Mouse (Mus musculus) C2C12 (cell line): ENCODE results near the gene Nfkbiz. TPM values are rescaled to one million over a fixed set of nuclear protein-coding genes. Genes with fewer than 3 reads are reported as not detected.
A peak's percentile ranks its signal among the peaks of the same experiment; 100 is the strongest.

Source experiments
- H3K27me3 ChIP-seq: one replicate; pipeline ENCODE4 v1.6.1; 2011; ENCODE audit not compliant: control insufficient read depth, insufficient read depth, insufficient read length
- H3K36me3 ChIP-seq: one replicate; pipeline ENCODE4 v1.6.1; 2011; ENCODE audit not compliant: control insufficient read depth, insufficient read depth
- H3K4me3 ChIP-seq: one replicate; pipeline ENCODE4 v1.5.1; 2011; ENCODE audit warnings: mild to moderate bottlenecking, control low read depth; ENCODE audit not compliant: poor library complexity, insufficient read depth, severe bottlenecking
- H3K79me2 ChIP-seq: one replicate; pipeline ENCODE4 v1.6.1; 2011; ENCODE audit not compliant: control insufficient read depth, insufficient read depth
- H3K79me3 ChIP-seq: one replicate; pipeline ENCODE4 v1.6.1; 2011; ENCODE audit warnings: low read depth, control low read depth
- H3ac ChIP-seq: one replicate; pipeline ENCODE3; 2011; ENCODE audit warnings: low read depth; ENCODE audit not compliant: control insufficient read depth, insufficient read length
- CEBPB ChIP-seq: IDR thresholded peaks from one replicate; pipeline ENCODE4 v1.6.1; 2011; ENCODE audit warnings: low read depth, mild to moderate bottlenecking, control low read depth, moderate library complexity
- CTCF ChIP-seq: IDR thresholded peaks from one replicate; pipeline ENCODE4 v1.5.1; 2011; ENCODE audit not compliant: control insufficient read depth, insufficient read depth, insufficient read length
- FOSL1 ChIP-seq: IDR thresholded peaks from one replicate; pipeline ENCODE4 v1.8.0; 2011; ENCODE audit warnings: mild to moderate bottlenecking, low read length; ENCODE audit not compliant: poor library complexity, insufficient read depth, severe bottlenecking
- MAX ChIP-seq: IDR thresholded peaks from one replicate; pipeline ENCODE4 v1.6.1; 2011; ENCODE audit warnings: mild to moderate bottlenecking, control low read depth
- MYOD1 ChIP-seq: IDR thresholded peaks from one replicate; pipeline ENCODE4 v1.6.1; 2011; ENCODE audit warnings: low read depth; ENCODE audit not compliant: control insufficient read depth, insufficient read length
- MYOG ChIP-seq: IDR thresholded peaks from one replicate; pipeline ENCODE4 v1.6.1; 2011; ENCODE audit not compliant: control insufficient read depth, insufficient read length; ENCODE audit errors: extremely low read depth
- USF1 ChIP-seq: IDR thresholded peaks from one replicate; pipeline ENCODE4 v1.6.1; 2011; ENCODE audit warnings: low read depth, mild to moderate bottlenecking, control low read depth, moderate library complexity
- polyA plus RNA-seq: library from polyadenylated mRNA; unstranded; fragments of >200 nt; fragmentation: generic; extraction: Trizol; gene quantifications from one replicate; pipeline ENCODE4 v1.2.1, GENCODE M21; 2012; ENCODE audit warnings: missing spikeins

The Nfkbiz gene
- polyA plus RNA-seq, 1 experiment = 3.4 TPM

- no peak for TF ChIP-seq FOSL1
- no peak for TF ChIP-seq CTCF
- no peak for TF ChIP-seq CEBPB
- TF ChIP-seq MAX = no peak
- Histone ChIP-seq H3K36me3 (peaks cover 34% of the 10 kb centered on the region), H3K79me3 (peaks cover 36% of the 10 kb centered on the region), H3K27me3 (no peaks in the 10 kb centered on the region), H3K4me3 (no peak overlapping the region), H3ac (no peak overlapping the region), H3K79me2 (peaks cover 78% of the 10 kb centered on the region)
These were observed 7.2 kb downstream of the Nfkbiz start for GRCm38 (mm10) chr16:55831451-55831850.

GRCm38 (mm10) chr16:55823398-55824155 lies 15.1 kb downstream of the Nfkbiz start:
- no peak for TF ChIP-seq FOSL1
- peaks cover 74% of the 10 kb centered on the region for H3K79me2 ChIP-seq
- no peak overlapping the region for H3K4me3 ChIP-seq
- H3K27me3 ChIP-seq = no peaks in the 10 kb centered on the region
- peaks cover 22% of the 10 kb centered on the region for H3K36me3 ChIP-seq
- no peak overlapping the region for H3ac ChIP-seq
- peaks cover 46% of the 10 kb centered on the region for H3K79me3 ChIP-seq

GRCm38 (mm10) chr16:55822741-55823397 lies 15.8 kb downstream of the Nfkbiz start:
- H3K36me3 ChIP-seq = peaks cover 29% of the 10 kb centered on the region
- peaks cover 74% of the 10 kb centered on the region for H3K79me2 ChIP-seq
- no peak overlapping the region for H3ac ChIP-seq
- H3K79me3 ChIP-seq = peaks cover 51% of the 10 kb centered on the region
- no peaks in the 10 kb centered on the region for H3K27me3 ChIP-seq
- peak overlapping the region; percentile 89 for H3K4me3 ChIP-seq
- TF ChIP-seq CEBPB (no peak), MYOD1 (no peak), FOSL1 (no peak), USF1 (no peak)

DNA sequence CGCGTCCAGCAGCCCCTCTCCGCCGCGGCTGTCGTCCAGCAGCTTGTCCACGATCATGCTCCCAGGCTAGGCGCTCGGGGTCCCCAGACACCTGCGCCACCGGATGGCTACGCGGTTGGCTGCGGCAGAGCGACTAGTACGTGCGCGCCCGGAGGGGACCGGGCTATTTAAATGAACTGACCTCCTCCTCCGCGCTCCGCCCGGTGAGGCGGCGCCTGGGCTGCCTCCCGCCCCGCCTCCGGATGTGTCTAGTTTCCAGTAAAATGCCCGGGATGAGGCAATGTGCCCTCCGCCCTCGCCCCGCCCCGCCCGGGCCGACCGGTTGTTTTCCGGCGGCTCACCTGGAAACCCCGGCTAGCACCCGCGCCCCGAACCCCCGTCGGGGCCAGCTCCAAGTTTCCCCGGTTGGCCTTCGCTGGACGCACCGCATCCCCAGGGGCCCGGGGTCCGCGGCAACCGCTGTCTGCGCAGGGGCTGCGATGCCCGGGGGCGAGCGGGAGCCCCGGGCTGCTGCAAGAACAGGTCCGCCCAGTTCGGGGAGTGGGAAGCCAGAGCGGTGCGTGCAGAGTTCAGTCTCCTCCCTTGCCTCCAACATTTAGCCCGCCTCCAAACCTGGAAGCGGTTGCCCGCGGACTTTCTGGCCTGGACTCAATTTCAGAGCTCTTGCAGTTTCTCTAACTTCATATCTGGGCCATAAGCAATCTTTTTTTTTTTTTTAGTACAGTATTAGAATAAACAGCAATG lies 16.5 kb downstream of the Nfkbiz start:
- peaks cover 56% of the 10 kb centered on the region for H3K79me3 ChIP-seq
- H3ac ChIP-seq = peak overlapping the region; percentile 84
- TF ChIP-seq CEBPB (peak; percentile 70), USF1 (no peak), MYOG (no peak), MYOD1 (no peak), FOSL1 (no peak), CTCF (no peak), MAX (no peak)
- H3K79me2 ChIP-seq = peaks cover 81% of the 10 kb centered on the region
- H3K36me3 ChIP-seq = peaks cover 36% of the 10 kb centered on the region
- H3K27me3 ChIP-seq = no peaks in the 10 kb centered on the region
- peak overlapping the region; percentile 89 for H3K4me3 ChIP-seq

- Histone ChIP-seq H3K36me3 (peaks cover 42% of the 10 kb centered on the region), H3K4me3 (peak overlapping the region; percentile 89), H3K79me2 (peaks cover 87% of the 10 kb centered on the region), H3K27me3 (no peaks in the 10 kb centered on the region), H3K79me3 (peaks cover 60% of the 10 kb centered on the region), H3ac (peak overlapping the region; percentile 84)
- TF ChIP-seq MAX (no peak), CEBPB (no peak), MYOG (no peak), FOSL1 (no peak), USF1 (no peak), CTCF (no peak), MYOD1 (no peak)
These were observed 17.1 kb downstream of the Nfkbiz start for GRCm38 (mm10) chr16:55821571-55821981.
